Mouse (Mus musculus): ENCODE results near the gene Dip2c.

DNA sequence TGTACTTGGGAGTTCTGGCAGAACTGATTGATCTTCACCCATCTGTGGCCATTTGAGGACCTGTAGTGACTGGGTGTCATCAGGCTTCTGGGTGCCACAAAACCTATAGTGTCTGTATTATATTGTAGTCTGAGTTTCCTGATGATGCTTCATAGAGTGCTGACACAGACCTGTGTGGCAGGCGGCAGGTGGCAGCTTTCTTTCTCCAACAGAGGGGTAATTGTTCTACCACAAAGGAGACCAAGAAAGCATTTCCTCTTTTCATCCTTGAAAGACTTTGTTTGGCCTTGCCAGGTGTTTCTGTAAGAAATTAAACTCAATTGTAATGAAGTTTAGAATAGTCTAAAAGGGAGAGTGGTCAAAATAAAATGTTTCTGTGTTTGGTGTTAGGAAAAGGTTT, 129.1 kb downstream of the Dip2c start:
- no peak for TF ChIP-seq ZC3H11A (IDR thresholded peaks at IDR 0.05; ENCODE audit: borderline replicate concordance, low read depth, low read length)
- no peak for TF ChIP-seq CHD2 (IDR thresholded peaks at IDR 0.05; ENCODE audit: low read depth, low read length)
- no peak for TF ChIP-seq ZNF384 (IDR thresholded peaks at IDR 0.05; ENCODE audit: low read depth, low read length)

Measured in ES-E14 (cell line).